Mouse (Mus musculus): ENCODE data around the gene Rufy3.

Rufy3 gene

GRCm38 (mm10) chr5:88629125-88629524, 64.3 kb downstream of the Rufy3 start:
- no peak for DNase-seq (ENCODE audit: low spot score in 2 of 2)

- DNase-seq (ENCODE audit: low spot score in 2 of 2): no peak
Measured at GRCm38 (mm10) chr5:88629987-88630386, 65.1 kb downstream of the Rufy3 start.

GRCm38 (mm10) chr5:88630883-88631282, 66.0 kb downstream of the Rufy3 start:
- no peak for DNase-seq (ENCODE audit: low spot score in 2 of 2)

GRCm38 (mm10) chr5:88631545-88631944, 66.7 kb downstream of the Rufy3 start:
- no peak for DNase-seq (ENCODE audit: low spot score in 2 of 2)

- no peak for DNase-seq (ENCODE audit: low spot score in 2 of 2)
Measured at GRCm38 (mm10) chr5:88632463-88632862, 67.6 kb downstream of the Rufy3 start.

GRCm38 (mm10) chr5:88634076-88634475, 69.2 kb downstream of the Rufy3 start:
- no peak for DNase-seq (ENCODE audit: low spot score in 2 of 2)

GRCm38 (mm10) chr5:88642786-88643185, 77.9 kb downstream of the Rufy3 start:
- no peak for DNase-seq (ENCODE audit: low spot score in 2 of 2)

- no peak for DNase-seq (ENCODE audit: low spot score in 2 of 2)
Measured at GRCm38 (mm10) chr5:88643491-88643890, 78.7 kb downstream of the Rufy3 start.

- DNase-seq (ENCODE audit: low spot score in 2 of 2): no peak
Measured at GRCm38 (mm10) chr5:88644901-88645300, 80.1 kb downstream of the Rufy3 start.

- DNase-seq (ENCODE audit: low spot score in 2 of 2): no peak
Measured at GRCm38 (mm10) chr5:88645405-88645804, 80.6 kb downstream of the Rufy3 start.

- no peak for DNase-seq (ENCODE audit: low spot score in 2 of 2)
Measured at GRCm38 (mm10) chr5:88649250-88650173, 84.7 kb downstream of the Rufy3 start.

- no peak for DNase-seq (ENCODE audit: low spot score in 2 of 2)
Measured at GRCm38 (mm10) chr5:88652589-88652988, 87.7 kb downstream of the Rufy3 start.

- no peak for DNase-seq (ENCODE audit: low spot score in 2 of 2)
Measured at GRCm38 (mm10) chr5:88657868-88658267, 93.0 kb downstream of the Rufy3 start.

GRCm38 (mm10) chr5:88663151-88663550, 98.3 kb downstream of the Rufy3 start:
- no peak for DNase-seq (ENCODE audit: low spot score in 2 of 2)

GRCm38 (mm10) chr5:88663875-88664274, 99.0 kb downstream of the Rufy3 start:
- DNase-seq (ENCODE audit: low spot score in 2 of 2): no peak

GRCm38 (mm10) chr5:88674703-88675442, 110.0 kb downstream of the Rufy3 start:
- DNase-seq (ENCODE audit: low spot score in 2 of 2): peak in 1 of 2 experiments; percentile 22

GRCm38 (mm10) chr5:88675443-88676387, 110.9 kb downstream of the Rufy3 start, which contains the start of gene Grsf1:
TSS of gene Grsf1 (minus strand) at chr5:88676171.
- peak; percentile 75 to 83 for DNase-seq (ENCODE audit: low spot score in 2 of 2)

- no peak for DNase-seq (ENCODE audit: low spot score in 2 of 2)
Measured at GRCm38 (mm10) chr5:88678929-88679328, 114.1 kb downstream of the Rufy3 start.

- DNase-seq (ENCODE audit: low spot score in 2 of 2): no peak
Measured at GRCm38 (mm10) chr5:88679341-88679740, 114.5 kb downstream of the Rufy3 start.

GRCm38 (mm10) chr5:88680567-88680966, 115.7 kb downstream of the Rufy3 start:
- DNase-seq (ENCODE audit: low spot score in 2 of 2): no peak

GRCm38 (mm10) chr5:88683706-88684105, 118.9 kb downstream of the Rufy3 start:
- no peak for DNase-seq (ENCODE audit: low spot score in 2 of 2)

GRCm38 (mm10) chr5:88684226-88684625, 119.4 kb downstream of the Rufy3 start:
- no peak for DNase-seq (ENCODE audit: low spot score in 2 of 2)

Data from left cerebral cortex, adult 9 months (tissue).